Mouse (Mus musculus) midbrain, embryonic 15.5 days (tissue): ENCODE data around the gene Tnfrsf9. TPM values are rescaled to one million over a fixed set of nuclear protein-coding genes. Genes with fewer than 3 reads are reported as not detected.

Source experiments
- ATAC-seq: fragments of 200-750 bp; cut with Nextera tagmentation; replicated peaks from 2 replicates; pipeline ENCODE4 v1.8.0; 2017; ENCODE audit warnings: moderate TSS enrichment
- H3K27ac ChIP-seq: fragments of 300-500 bp; sonication (generic); 2 replicates; pipeline ENCODE4 v1.5.1; 2015; ENCODE audit warnings: mild to moderate bottlenecking, inconsistent platforms
- H3K27me3 ChIP-seq: fragments of 300-500 bp; sonication (generic); replicated peaks from 2 replicates; pipeline ENCODE4 v1.6.1; 2015; ENCODE audit warnings: inconsistent platforms
- H3K36me3 ChIP-seq: fragments of 300-500 bp; sonication (generic); replicated peaks from 2 replicates; pipeline ENCODE4 v1.6.1; 2015; ENCODE audit warnings: inconsistent platforms
- H3K4me1 ChIP-seq: fragments of 300-500 bp; sonication (generic); 2 replicates; pipeline ENCODE4 v1.6.1; 2015; ENCODE audit warnings: inconsistent platforms
- H3K4me2 ChIP-seq: fragments of 300-500 bp; sonication (generic); 2 replicates; pipeline ENCODE4 v1.6.1; 2015; ENCODE audit warnings: inconsistent platforms, mild to moderate bottlenecking, moderate library complexity
- H3K4me3 ChIP-seq: fragments of 300-500 bp; sonication (generic); 2 replicates; pipeline ENCODE4 v1.5.1; 2015; ENCODE audit warnings: mild to moderate bottlenecking, inconsistent platforms
- H3K9ac ChIP-seq: fragments of 300-500 bp; sonication (generic); 2 replicates; pipeline ENCODE4 v1.6.1; 2015; ENCODE audit warnings: mild to moderate bottlenecking, inconsistent platforms
- H3K9me3 ChIP-seq: fragments of 300-500 bp; sonication (generic); 2 replicates; pipeline ENCODE4 v1.6.1; 2016; ENCODE audit warnings: inconsistent platforms
- WGBS: fragments of 180-500 bp; shearing (Covaris S2); methylation state at CpG from one replicate; pipeline ENCODE4 v1.1.7; 2015; ENCODE audit warnings: mixed read lengths; 5-methylcytosine and 5-hydroxymethylcytosine counted together
- polyA plus RNA-seq: library from polyadenylated mRNA; unstranded; fragments of >200 nt; fragmentation: Nextera tagmentation; extraction: Ambion mirVana; gene quantifications from 2 replicates; pipeline ENCODE4 v1.2.1, GENCODE M21; 2015

Tnfrsf9 gene
- polyA plus RNA-seq, 1 experiment from 2014 or later: 0.30 TPM

- Histone ChIP-seq H3K4me3 (no peak overlapping the region), H3K27ac (no peak overlapping the region), H3K9me3 (no peaks in the 10 kb centered on the region), H3K4me2 (no peak overlapping the region), H3K9ac (no peak overlapping the region), H3K36me3 (no peaks in the 10 kb centered on the region), H3K27me3 (no peaks in the 10 kb centered on the region), H3K4me1 (peaks cover 18% of the 10 kb centered on the region)
- ATAC-seq: no peak
- 64% methylated on average over 8 of the region's 8 CpGs for WGBS
These were observed 3.1 kb downstream of the Tnfrsf9 start for GRCm38 (mm10) chr4:150917336-150918027.

DNA sequence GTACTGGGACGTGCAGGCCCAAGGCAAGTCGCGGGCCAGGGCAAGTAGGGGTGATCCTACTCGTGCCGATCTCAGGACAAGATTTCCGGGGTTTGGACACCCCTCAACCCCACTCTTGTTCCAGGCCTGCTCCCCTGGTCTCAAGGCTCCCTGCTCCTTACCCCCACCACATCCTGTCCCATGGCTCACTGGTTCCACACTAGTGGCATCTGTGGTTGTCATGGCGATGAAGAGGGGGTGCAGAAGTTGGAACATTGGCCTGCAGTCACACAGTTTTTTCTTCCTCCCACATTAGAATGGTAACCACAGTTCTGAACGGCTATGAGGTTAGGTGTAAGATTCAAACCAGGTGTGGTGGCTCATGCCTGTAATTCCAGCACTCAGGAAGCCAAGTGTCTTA is 6.8 kb downstream of the Tnfrsf9 start:
- ATAC-seq: no peak

DNA sequence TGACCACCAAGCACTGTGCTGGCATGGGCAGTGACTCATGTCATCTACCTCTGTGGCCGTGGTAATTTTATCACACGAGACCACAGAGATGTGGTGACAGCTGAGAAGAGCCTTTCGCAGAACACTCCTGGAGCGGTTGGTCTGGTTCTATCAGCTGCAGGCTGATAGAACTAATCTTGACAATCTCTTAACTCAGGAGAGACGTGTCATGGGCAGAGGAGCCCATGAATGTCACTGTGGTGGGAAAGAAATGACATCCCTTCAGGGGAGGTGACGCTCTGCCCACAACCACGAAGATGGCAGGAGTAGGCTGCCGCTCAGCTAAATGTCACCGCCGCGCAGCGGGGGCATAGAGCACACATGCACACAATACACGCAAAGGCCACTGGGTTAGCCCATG is 9.9 kb downstream of the Tnfrsf9 start:
- no peaks in the 10 kb centered on the region for H3K36me3 ChIP-seq
- no peaks in the 10 kb centered on the region for H3K27me3 ChIP-seq
- no peak overlapping the region for H3K9ac ChIP-seq
- H3K4me1 ChIP-seq: 0 out of 2 replicates have a peak, but pooled peaks cover 6% of the 10 kb centered on the region
- H3K27ac ChIP-seq: no peak overlapping the region
- no peak overlapping the region for H3K4me3 ChIP-seq
- WGBS: 83% methylated on average over 13 of the region's 13 CpGs
- H3K4me2 ChIP-seq: no peak overlapping the region
- ATAC-seq: no peak
- H3K9me3 ChIP-seq: no peaks in the 10 kb centered on the region

More for the DNA sequence above, 6.8 kb downstream of the Tnfrsf9 start:
- Histone ChIP-seq H3K4me3 (no peak overlapping the region), H3K36me3 (no peaks in the 10 kb centered on the region), H3K27me3 (no peaks in the 10 kb centered on the region), H3K4me2 (no peak overlapping the region), H3K27ac (no peak overlapping the region), H3K9me3 (no peaks in the 10 kb centered on the region), H3K9ac (no peak overlapping the region), H3K4me1 (no peaks in the 10 kb centered on the region)
- 90% methylated on average over 8 of the region's 8 CpGs for WGBS

DNA sequence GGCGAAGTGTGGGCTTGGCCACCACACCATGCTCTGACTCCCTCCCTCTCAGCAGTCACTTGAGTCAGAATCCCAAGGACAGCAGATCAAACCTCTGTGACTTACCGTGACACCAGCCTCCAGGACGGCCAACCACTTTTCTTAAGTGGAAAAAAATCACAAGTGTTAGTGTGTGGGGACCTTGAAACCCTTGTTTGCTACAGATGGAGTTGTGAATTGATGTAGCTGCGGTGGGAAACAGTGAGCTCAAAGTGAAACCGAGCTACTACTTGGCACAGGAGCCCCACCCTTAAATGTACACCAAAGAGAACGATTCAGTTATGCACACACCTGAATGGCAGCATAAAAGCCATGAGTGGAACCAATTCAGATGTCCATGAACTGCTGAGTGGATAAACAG is 10.6 kb downstream of the Tnfrsf9 start:
- H3K4me3 ChIP-seq: no peak overlapping the region
- H3K36me3 ChIP-seq: no peaks in the 10 kb centered on the region
- H3K4me2 ChIP-seq: no peak overlapping the region
- H3K27ac ChIP-seq: no peak overlapping the region
- WGBS: 86% methylated on average over 6 of the region's 6 CpGs
- H3K9me3 ChIP-seq: no peaks in the 10 kb centered on the region
- no peak for ATAC-seq
- no peaks in the 10 kb centered on the region for H3K27me3 ChIP-seq
- H3K4me1 ChIP-seq: 0 out of 2 replicates have a peak, but pooled peaks cover 6% of the 10 kb centered on the region
- H3K9ac ChIP-seq: no peak overlapping the region

- H3K9me3 ChIP-seq: no peaks in the 10 kb centered on the region
- no peaks in the 10 kb centered on the region for H3K27me3 ChIP-seq
- H3K9ac ChIP-seq: no peak overlapping the region
- H3K36me3 ChIP-seq: no peaks in the 10 kb centered on the region
- 49% methylated on average over 5 of the region's 5 CpGs for WGBS
- no peak overlapping the region for H3K4me3 ChIP-seq
- no peak overlapping the region for H3K27ac ChIP-seq
- 0 out of 2 replicates have a peak, but pooled peaks cover 6% of the 10 kb centered on the region for H3K4me1 ChIP-seq
- no peak for ATAC-seq
- H3K4me2 ChIP-seq: no peak overlapping the region
These were observed 11.6 kb downstream of the Tnfrsf9 start for GRCm38 (mm10) chr4:150925923-150926322.

GRCm38 (mm10) chr4:150926924-150927705 is 12.8 kb downstream of the Tnfrsf9 start:
- no peak overlapping the region for H3K4me3 ChIP-seq
- no peak overlapping the region for H3K9ac ChIP-seq
- no peaks in the 10 kb centered on the region for H3K36me3 ChIP-seq
- H3K27ac ChIP-seq: no peak overlapping the region
- ATAC-seq: no peak
- H3K4me1 ChIP-seq: 0 out of 2 replicates have a peak, but pooled peaks cover 6% of the 10 kb centered on the region
- H3K4me2 ChIP-seq: no peak overlapping the region
- H3K27me3 ChIP-seq: no peaks in the 10 kb centered on the region
- no peaks in the 10 kb centered on the region for H3K9me3 ChIP-seq
- WGBS: 51% methylated on average over 14 of the region's 14 CpGs

GRCm38 (mm10) chr4:150927789-150928188 is 13.4 kb downstream of the Tnfrsf9 start:
- Histone ChIP-seq H3K9me3 (no peaks in the 10 kb centered on the region), H3K27me3 (no peaks in the 10 kb centered on the region), H3K4me1 (0 out of 2 replicates have a peak, but pooled peaks cover 6% of the 10 kb centered on the region), H3K4me3 (no peak overlapping the region), H3K27ac (no peak overlapping the region), H3K36me3 (no peaks in the 10 kb centered on the region), H3K4me2 (no peak overlapping the region), H3K9ac (no peak overlapping the region)
- 74% methylated on average over 10 of the region's 10 CpGs for WGBS
- ATAC-seq: no peak

DNA sequence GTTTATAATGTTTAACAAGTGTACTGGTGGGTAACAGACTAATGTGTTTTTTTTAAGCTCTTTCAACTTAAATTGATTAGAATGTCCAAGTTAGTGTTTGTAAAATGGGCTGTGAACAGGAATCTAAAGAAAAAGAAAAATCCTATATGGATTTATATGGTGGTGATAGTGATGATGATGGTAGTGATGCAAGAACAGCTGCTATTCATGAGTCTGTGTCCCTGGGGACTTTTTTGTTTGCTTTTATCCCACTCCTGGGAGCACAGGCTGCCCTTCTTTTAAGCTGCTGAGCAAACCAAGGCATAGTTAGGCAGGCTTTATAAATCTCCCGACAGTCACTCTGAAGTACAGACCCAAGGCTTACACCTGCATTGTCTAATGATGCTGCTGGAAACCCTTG is 19.1 kb downstream of the Tnfrsf9 start:
- Histone ChIP-seq H3K36me3 (no peaks in the 10 kb centered on the region), H3K9me3 (no peaks in the 10 kb centered on the region), H3K4me3 (no peak overlapping the region), H3K27me3 (no peaks in the 10 kb centered on the region), H3K4me1 (no peaks in the 10 kb centered on the region), H3K4me2 (no peak overlapping the region), H3K27ac (no peak overlapping the region), H3K9ac (no peak overlapping the region)
- ATAC-seq: no peak
- WGBS: 52% methylated on average over 1 of the region's 1 CpGs

DNA sequence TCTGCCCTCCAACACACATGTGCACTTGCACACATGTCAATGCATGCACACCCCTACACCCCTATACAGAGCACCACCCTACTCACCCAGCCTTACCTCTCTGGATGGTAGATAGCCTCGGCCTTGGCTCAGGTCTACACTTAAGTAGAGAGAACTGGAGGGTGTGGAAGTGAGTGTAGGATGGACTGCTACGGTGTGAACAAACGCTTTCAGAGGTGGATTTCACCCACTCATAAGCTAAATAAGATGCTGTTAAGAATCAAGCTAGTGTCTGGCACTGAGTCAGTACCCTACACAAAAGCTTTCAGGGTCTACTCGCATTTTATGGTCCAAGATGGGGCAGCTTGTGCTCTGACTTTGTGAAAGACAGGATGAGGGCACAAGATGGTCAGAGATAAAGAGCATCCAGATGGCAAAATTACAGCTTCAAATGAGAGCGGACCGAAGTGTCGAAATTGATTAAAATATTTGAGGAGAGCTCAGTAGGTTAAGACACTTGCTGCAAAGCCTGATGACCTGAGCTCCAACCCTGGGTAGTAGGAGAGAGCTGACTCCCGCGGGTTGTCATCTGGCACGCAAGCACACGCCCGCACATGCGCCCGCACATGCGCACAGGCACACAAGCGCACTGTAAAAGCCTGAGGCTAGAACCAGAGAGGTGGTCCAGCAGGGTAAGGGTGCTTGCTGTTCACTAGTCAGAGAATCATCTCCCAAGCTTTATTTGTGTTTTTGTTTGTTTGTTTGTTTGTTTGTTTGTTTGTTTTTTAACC is 23.1 kb downstream of the Tnfrsf9 start:
- H3K4me1 ChIP-seq: no peaks in the 10 kb centered on the region
- no peaks in the 10 kb centered on the region for H3K9me3 ChIP-seq
- H3K4me3 ChIP-seq: no peak overlapping the region
- ATAC-seq: no peak
- peak overlapping the region; percentile 10; the same call in 1 of the 2 replicates for H3K4me2 ChIP-seq
- no peak overlapping the region for H3K27ac ChIP-seq
- no peaks in the 10 kb centered on the region for H3K27me3 ChIP-seq
- H3K9ac ChIP-seq: no peak overlapping the region
- WGBS: 81% methylated on average over 16 of the region's 16 CpGs
- H3K36me3 ChIP-seq: no peaks in the 10 kb centered on the region

DNA sequence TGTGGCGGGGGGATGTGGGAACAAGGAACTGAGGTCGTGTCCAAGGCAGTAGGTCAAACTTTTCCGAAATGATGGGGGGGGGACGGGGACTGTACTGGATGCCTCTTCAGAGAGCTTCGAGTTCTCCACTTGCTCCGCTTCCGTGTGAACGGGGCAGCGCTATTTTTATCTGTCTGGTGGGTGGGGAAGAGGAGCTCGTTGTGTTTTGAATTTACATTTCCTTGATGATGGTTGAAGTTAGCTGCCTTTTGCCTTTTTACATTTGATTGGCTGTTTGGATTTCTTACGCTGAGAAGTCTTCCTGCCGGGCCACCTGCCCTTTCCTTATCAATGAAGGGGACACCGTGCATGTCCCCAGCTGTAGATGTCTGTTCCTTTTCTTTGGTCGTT is 23.7 kb downstream of the Tnfrsf9 start:
- Histone ChIP-seq H3K4me1 (no peaks in the 10 kb centered on the region), H3K36me3 (no peaks in the 10 kb centered on the region), H3K27ac (no peak overlapping the region), H3K4me2 (peak overlapping the region; percentile 10; the same call in 1 of the 2 replicates), H3K9me3 (no peaks in the 10 kb centered on the region), H3K4me3 (no peak overlapping the region), H3K9ac (no peak overlapping the region), H3K27me3 (no peaks in the 10 kb centered on the region)
- no peak for ATAC-seq
- WGBS: 69% methylated on average over 14 of the region's 14 CpGs

- Histone ChIP-seq H3K9ac (no peak overlapping the region), H3K4me3 (no peak overlapping the region), H3K36me3 (no peaks in the 10 kb centered on the region), H3K4me2 (no peak overlapping the region), H3K4me1 (no peaks in the 10 kb centered on the region), H3K9me3 (no peaks in the 10 kb centered on the region), H3K27ac (no peak overlapping the region), H3K27me3 (no peaks in the 10 kb centered on the region)
- 60% methylated on average over 13 of the region's 13 CpGs for WGBS
- no peak for ATAC-seq
These were observed 25.8 kb downstream of the Tnfrsf9 start for GRCm38 (mm10) chr4:150939991-150940651.

GRCm38 (mm10) chr4:150944707-150945106 is 30.3 kb downstream of the Tnfrsf9 start:
- 96% methylated on average over 7 of the region's 7 CpGs for WGBS
- no peak for ATAC-seq

More at GRCm38 (mm10) chr4:150944707-150945106, 30.3 kb downstream of the Tnfrsf9 start:
- Histone ChIP-seq H3K4me3 (no peak overlapping the region), H3K9ac (no peak overlapping the region), H3K36me3 (no peaks in the 10 kb centered on the region), H3K27me3 (no peaks in the 10 kb centered on the region), H3K4me2 (no peak overlapping the region), H3K4me1 (no peaks in the 10 kb centered on the region), H3K9me3 (no peaks in the 10 kb centered on the region), H3K27ac (no peak overlapping the region)
